ENCODE assay signal across 7 mouse cellular contexts in the genomic region with DNA sequence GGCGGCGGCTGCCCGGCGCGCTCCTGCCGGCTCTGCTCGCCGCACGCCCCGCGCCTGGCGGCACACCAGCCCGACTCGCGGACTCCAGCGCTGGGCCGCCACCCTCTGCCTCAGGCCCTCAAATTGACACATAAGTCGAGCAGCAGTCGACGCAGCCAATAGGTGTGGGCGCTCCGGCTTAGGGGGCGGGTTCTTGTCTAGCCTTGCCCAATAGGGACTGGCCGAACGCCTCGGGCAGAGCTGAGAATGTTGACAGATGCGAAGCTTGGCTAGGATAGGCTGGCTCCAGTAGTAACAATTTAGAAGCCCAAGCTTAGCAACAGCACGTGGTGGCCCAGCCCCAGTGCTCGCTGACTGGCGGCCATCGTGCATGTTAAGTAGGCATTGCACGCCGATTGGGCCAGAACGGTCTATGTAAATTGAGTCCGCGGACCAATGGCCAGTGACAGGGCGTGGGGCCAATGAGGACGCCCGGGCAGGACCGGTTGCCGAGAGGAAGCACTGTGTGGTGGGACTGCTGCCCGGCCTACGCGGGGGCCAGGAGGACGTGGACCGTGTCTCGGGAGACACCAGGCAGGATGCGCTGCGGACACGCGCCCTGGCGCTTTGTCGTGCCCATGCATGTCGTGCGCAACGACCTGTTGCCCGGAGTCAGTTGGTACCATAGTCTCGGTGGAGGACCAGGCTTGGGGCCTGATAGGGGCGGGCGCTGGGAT. TPM values are rescaled to one million over a fixed set of nuclear protein-coding genes. Genes with fewer than 3 reads are reported as not detected.
DNase-seq lines count a peak whose midpoint lies in the region; ATAC-seq lines count a peak whose summit lies in the region.

Mxd4 (minus strand) TSS at position 120 of the 716 bp plus-strand sequence.

- H3K36me3 ChIP-seq in intestine, embryonic 15.5 days = peaks cover 4% of the 10 kb centered on the region; the same call in 1 of the 2 replicates
- H3K36me3 ChIP-seq in midbrain, embryonic 10.5 days = 0 out of 2 replicates have a peak, but pooled peaks cover 5% of the 10 kb centered on the region

- peak within 1 kb of the TSS; percentile 96 for H3K4me3 ChIP-seq in intestine, embryonic 15.5 days (replicated peaks)
- H3K4me3 ChIP-seq in midbrain, embryonic 10.5 days = peak within 1 kb of the TSS; percentile 76

- peak within 1 kb of the TSS; percentile 77 for H3K9ac ChIP-seq in intestine, embryonic 15.5 days

- intact Hi-C loops in gastrocnemius, postnatal 36 days (cut with DNase I) = loop anchor here (2.0 to 10.0 kb wide), 4 partner anchors 17 to 533 kb away; partner anchors contain the start of genes Nelfa, Slbp, Tacc3 and Tmem129
- intact Hi-C loops in left cerebral cortex, postnatal 25 days (cut with DNase I) = loop anchor here (2.0 kb wide), 2 partner anchors 19 to 191 kb away; partner anchors contain the start of genes Haus3 and Poln

- H3K4me2 ChIP-seq in intestine, embryonic 15.5 days (replicated peaks) = peak within 1 kb of the TSS; percentile 84

- H3K27me3 ChIP-seq in intestine, embryonic 15.5 days (replicated peaks) = no peaks in the 10 kb centered on the region
- H3K27me3 ChIP-seq in midbrain, embryonic 10.5 days (ENCODE audit: low read depth, poor library complexity, severe bottlenecking) = peaks cover 24% of the 10 kb centered on the region

- no peaks in the 10 kb centered on the region for H3K9me3 ChIP-seq in intestine, embryonic 15.5 days
- H3K9me3 ChIP-seq in midbrain, embryonic 10.5 days (replicated peaks) = no peaks in the 10 kb centered on the region

- under 1% methylated on average over 60 of the region's 60 CpGs for WGBS in intestine, embryonic 15.5 days
- under 1% methylated on average over 60 of the region's 60 CpGs for WGBS in midbrain, embryonic 10.5 days

- DNase-seq in adrenal gland, adult 2 months = peak; percentile 99
- peak; percentile 96 for DNase-seq in embryo, embryonic 11.5 days (ENCODE audit: low read depth, low spot score)
- DNase-seq in gastrocnemius, postnatal 36 days = peak; percentile 99 to 100
- peak; percentile 99 to 100 for DNase-seq in left cerebral cortex, postnatal 25 days (ENCODE audit: low spot score in 2 of 2)
- DNase-seq in midbrain, embryonic 10.5 days (ENCODE audit: low spot score) = peak; percentile 98
- DNase-seq in right cerebral cortex, postnatal 4 days = peak; percentile 96

- H3K4me1 ChIP-seq in intestine, embryonic 15.5 days (replicated peaks) = peaks cover 23% of the 10 kb centered on the region
- peaks cover 43% of the 10 kb centered on the region for H3K4me1 ChIP-seq in midbrain, embryonic 10.5 days

- H3K27ac ChIP-seq in intestine, embryonic 15.5 days = peak within 1 kb of the TSS; percentile 94
- H3K27ac ChIP-seq in midbrain, embryonic 10.5 days (replicated peaks) = peak within 1 kb of the TSS; percentile 85

- peak; percentile 98 for ATAC-seq in intestine, embryonic 15.5 days

RNA-seq across cellular contexts. Expression of gene Mxd4, which starts in this region (rescaled TPM):
- total RNA-seq in adrenal gland, adult 2 months (2021) = 100 to 1,000 TPM; 100 to 125 TPM
- 260 and 308 TPM in 2 replicates for polyA plus RNA-seq in adrenal gland, adult 2 months (2012; rRNA removed)
- total RNA-seq in gastrocnemius, postnatal 36 days (2021) = 10 to 100 TPM; 28.2 to 31.1 TPM
- polyA plus RNA-seq in intestine, embryonic 15.5 days (2015; fragmentation: Nextera tagmentation; extraction: Ambion mirVana) = 18.7 and 19.4 TPM in 2 replicates
- 10 to 100 TPM; 77.6 to 96.5 TPM for total RNA-seq in left cerebral cortex, postnatal 25 days (2021)
- polyA plus RNA-seq in midbrain, embryonic 10.5 days (2016; fragmentation: Nextera tagmentation; extraction: Ambion mirVana) = 14.7 and 22.7 TPM in 2 replicates

Comparison
In these comparisons a context has a peak if more than half of its experiments do, and no peak if none do; other contexts are left out.
1. Peak in every context shown above with its lines: DNase-seq, ATAC-seq, H3K4me3 ChIP-seq and H3K27ac ChIP-seq.
2. RNA of gene Mxd4 (polyA plus RNA-seq): 260 to 308 TPM in adrenal gland, adult 2 months; 18.7 to 19.4 TPM in intestine, embryonic 15.5 days and 14.7 to 22.7 TPM in midbrain, embryonic 10.5 days; every median in the first group is over 10 times any median in the second.